Mouse (Mus musculus): Measurements from ENCODE around the gene Slc2a13. TPM values are rescaled to one million over a fixed set of nuclear protein-coding genes. Genes with fewer than 3 reads are reported as not detected.

The Slc2a13 gene
- total RNA-seq, 4 experiments from 2014 or later = 89.4 to 110 (median 99.6) TPM

- no peak for DNase-seq (ENCODE audit: low spot score in 2 of 2)
Observed at GRCm38 (mm10) chr15:91502661-91503060, 70.4 kb downstream of the Slc2a13 start.

GRCm38 (mm10) chr15:91502235-91502634 lies 70.8 kb downstream of the Slc2a13 start:
- no peak for DNase-seq (ENCODE audit: low spot score in 2 of 2)

GRCm38 (mm10) chr15:91495014-91495413 lies 78.0 kb downstream of the Slc2a13 start:
- DNase-seq (ENCODE audit: low spot score in 2 of 2) = no peak

GRCm38 (mm10) chr15:91479924-91480615 lies 93.0 kb downstream of the Slc2a13 start:
- DNase-seq (ENCODE audit: low spot score in 2 of 2) = no peak

GRCm38 (mm10) chr15:91477766-91478165 lies 95.3 kb downstream of the Slc2a13 start:
- DNase-seq (ENCODE audit: low spot score in 2 of 2) = no peak

GRCm38 (mm10) chr15:91473690-91474409 lies 99.2 kb downstream of the Slc2a13 start:
- DNase-seq (ENCODE audit: low spot score in 2 of 2) = no peak

- DNase-seq (ENCODE audit: low spot score in 2 of 2) = no peak
Observed at GRCm38 (mm10) chr15:91465331-91465730, 107.7 kb downstream of the Slc2a13 start.

- DNase-seq (ENCODE audit: low spot score in 2 of 2) = no peak
Observed at GRCm38 (mm10) chr15:91463857-91464435, 109.1 kb downstream of the Slc2a13 start.

- DNase-seq (ENCODE audit: low spot score in 2 of 2) = peak in 1 of 2 experiments; percentile 33
Observed at GRCm38 (mm10) chr15:91463026-91463661, 109.9 kb downstream of the Slc2a13 start.

GRCm38 (mm10) chr15:91461940-91462339 lies 111.1 kb downstream of the Slc2a13 start:
- DNase-seq (ENCODE audit: low spot score in 2 of 2) = no peak

- no peak for DNase-seq (ENCODE audit: low spot score in 2 of 2)
Observed at GRCm38 (mm10) chr15:91457202-91457601, 115.9 kb downstream of the Slc2a13 start.

- peak in 1 of 2 experiments; percentile 69 for DNase-seq (ENCODE audit: low spot score in 2 of 2)
Observed at GRCm38 (mm10) chr15:91445399-91445798, 127.7 kb downstream of the Slc2a13 start.

GRCm38 (mm10) chr15:91443449-91443848 lies 129.6 kb downstream of the Slc2a13 start:
- peak in 1 of 2 experiments; percentile 25 for DNase-seq (ENCODE audit: low spot score in 2 of 2)

GRCm38 (mm10) chr15:91439883-91440282 lies 133.2 kb downstream of the Slc2a13 start:
- DNase-seq (ENCODE audit: low spot score in 2 of 2) = peak in 1 of 2 experiments; percentile 41

- no peak for DNase-seq (ENCODE audit: low spot score in 2 of 2)
Observed at GRCm38 (mm10) chr15:91425426-91425825, 147.6 kb downstream of the Slc2a13 start.

GRCm38 (mm10) chr15:91406979-91407378 lies 166.1 kb downstream of the Slc2a13 start:
- DNase-seq (ENCODE audit: low spot score in 2 of 2) = no peak

GRCm38 (mm10) chr15:91395165-91395564 lies 177.9 kb downstream of the Slc2a13 start:
- DNase-seq (ENCODE audit: low spot score in 2 of 2) = no peak

GRCm38 (mm10) chr15:91383694-91384093 lies 189.4 kb downstream of the Slc2a13 start:
- no peak for DNase-seq (ENCODE audit: low spot score in 2 of 2)

GRCm38 (mm10) chr15:91382606-91383005 lies 190.5 kb downstream of the Slc2a13 start:
- DNase-seq (ENCODE audit: low spot score in 2 of 2) = no peak

- DNase-seq (ENCODE audit: low spot score in 2 of 2) = no peak
Observed at GRCm38 (mm10) chr15:91381864-91382263, 191.2 kb downstream of the Slc2a13 start.

- no peak for DNase-seq (ENCODE audit: low spot score in 2 of 2)
Observed at GRCm38 (mm10) chr15:91378751-91379325, 194.2 kb downstream of the Slc2a13 start.

Data from left cerebral cortex, adult 8-10 months (tissue).